Mouse (Mus musculus) liver, embryonic 13.5 days (tissue): ENCODE measurements around the gene Resp18. TPM values are rescaled to one million over a fixed set of nuclear protein-coding genes. Genes with fewer than 3 reads are reported as not detected.

Experiments used
- ATAC-seq: fragments of 200-750 bp; cut with Nextera tagmentation; 2 replicates; pipeline ENCODE4 v1.8.0; 2017; ENCODE audit warnings: low read depth, mild to moderate bottlenecking, moderate number of reproducible peaks, moderate library complexity
- DNase-seq: peaks from one replicate; pipeline ENCODE4 v3.0.0; 2022
- H3K27ac ChIP-seq: fragments of 300-500 bp; sonication (generic); 2 replicates; pipeline ENCODE4 v1.5.1; 2015; ENCODE audit warnings: moderate library complexity, mild to moderate bottlenecking, inconsistent platforms
- H3K27me3 ChIP-seq: fragments of 300-500 bp; sonication (generic); 2 replicates; pipeline ENCODE4 v1.6.1; 2015; ENCODE audit warnings: mild to moderate bottlenecking, inconsistent platforms
- H3K36me3 ChIP-seq: fragments of 300-500 bp; sonication (generic); 2 replicates; pipeline ENCODE4 v1.6.1; 2015; ENCODE audit warnings: mild to moderate bottlenecking, inconsistent platforms
- H3K4me1 ChIP-seq: fragments of 300-500 bp; sonication (generic); replicated peaks from 2 replicates; pipeline ENCODE4 v1.6.1; 2015; ENCODE audit warnings: inconsistent platforms
- H3K4me2 ChIP-seq: fragments of 300-500 bp; sonication (generic); 2 replicates; pipeline ENCODE4 v1.6.1; 2015; ENCODE audit warnings: inconsistent platforms, mild to moderate bottlenecking, moderate library complexity
- H3K4me3 ChIP-seq: fragments of 300-500 bp; sonication (generic); replicated peaks from 2 replicates; pipeline ENCODE4 v1.5.1; 2015; ENCODE audit warnings: mild to moderate bottlenecking, inconsistent platforms
- H3K9ac ChIP-seq: fragments of 300-500 bp; sonication (generic); 2 replicates; pipeline ENCODE4 v1.6.1; 2015; ENCODE audit warnings: mild to moderate bottlenecking, inconsistent platforms
- H3K9me3 ChIP-seq: fragments of 300-500 bp; sonication (generic); replicated peaks from 2 replicates; pipeline ENCODE4 v1.6.1; 2016; ENCODE audit warnings: inconsistent platforms
- WGBS: fragments of 180-500 bp; shearing (Covaris S2); methylation state at CpG from one replicate; pipeline ENCODE4 v1.1.7; 2015; ENCODE audit not compliant: insufficient replicate concordance; 5-methylcytosine and 5-hydroxymethylcytosine counted together
- polyA plus RNA-seq: library from polyadenylated mRNA; unstranded; fragments of >200 nt; fragmentation: Nextera tagmentation; extraction: Ambion mirVana; gene quantifications from 2 replicates; pipeline ENCODE4 v1.2.1, GENCODE M21; 2015

Gene Resp18
- polyA plus RNA-seq, 1 experiment from 2014 or later, result not detected

DNA sequence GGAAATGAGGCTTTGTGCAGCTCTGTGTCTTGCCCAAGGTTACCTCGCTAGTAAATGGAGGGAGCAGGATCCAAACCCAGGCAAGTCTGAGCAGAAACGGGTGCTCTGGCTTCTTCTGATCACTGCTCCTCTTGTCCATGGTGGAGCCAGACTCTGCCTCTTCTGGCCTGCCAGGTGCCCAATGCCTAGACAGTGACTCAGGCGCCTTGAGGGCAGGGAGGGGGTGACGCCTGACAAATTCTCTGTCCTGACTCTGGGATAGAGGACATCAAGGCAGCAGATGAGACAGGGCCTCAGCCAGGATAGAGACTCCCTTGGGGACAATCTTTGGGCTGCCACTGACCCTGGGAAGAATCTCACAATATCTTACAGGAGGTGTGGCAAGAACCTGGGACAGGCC lies 47.0 kb downstream of the Resp18 start:
- Histone ChIP-seq H3K27ac (peak overlapping the region; percentile 66), H3K36me3 (no peaks in the 10 kb centered on the region), H3K4me2 (no peak overlapping the region), H3K27me3 (no peaks in the 10 kb centered on the region), H3K9ac (peak overlapping the region; percentile 26), H3K4me1 (peaks cover 75% of the 10 kb centered on the region), H3K4me3 (no peak overlapping the region), H3K9me3 (no peaks in the 10 kb centered on the region)
- no peak for DNase-seq
- WGBS, result 59% methylated on average over 4 of the region's 4 CpGs
- no peak for ATAC-seq

DNA sequence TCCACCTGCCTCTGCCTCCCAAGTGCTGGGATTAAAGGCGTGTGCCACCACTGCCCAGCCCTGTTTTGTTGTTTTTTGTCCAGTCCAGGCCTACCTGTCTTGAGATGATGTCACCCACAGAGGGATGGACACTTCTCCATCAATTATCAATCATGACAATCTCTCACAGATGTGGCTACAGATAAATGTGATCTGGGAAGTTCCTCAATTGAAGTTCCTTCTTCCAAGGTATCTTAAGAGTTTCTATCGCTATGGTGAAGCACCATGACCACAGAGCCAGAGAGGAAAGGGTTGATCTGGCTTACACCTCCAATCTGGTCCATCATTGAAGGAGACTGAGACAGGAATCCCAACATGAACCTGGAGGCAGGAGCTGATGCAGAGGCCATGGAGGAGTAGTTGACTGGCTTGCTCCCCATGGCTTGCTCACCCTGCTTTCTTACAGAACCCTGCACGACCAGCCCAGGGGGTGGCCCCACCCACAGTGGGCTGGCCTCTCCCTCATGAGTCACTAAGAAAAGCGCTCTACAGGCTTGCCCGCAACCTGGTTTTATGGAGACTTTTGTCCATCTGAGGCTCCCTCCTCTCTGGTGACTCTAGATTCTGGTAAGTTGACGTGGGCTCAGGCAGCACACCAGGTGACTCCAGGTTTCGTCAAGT lies 47.8 kb downstream of the Resp18 start:
- 55% methylated on average over 7 of the region's 7 CpGs for WGBS
- no peaks in the 10 kb centered on the region for H3K9me3 ChIP-seq
- peak; percentile 38 for DNase-seq
- peak overlapping the region; percentile 66; the same call in 1 of the 2 replicates for H3K27ac ChIP-seq
- no peak overlapping the region; the same call in 1 of the 2 replicates for H3K9ac ChIP-seq
- no peak overlapping the region for H3K4me3 ChIP-seq
- peak overlapping the region; percentile 23; the same call in 1 of the 2 replicates for H3K4me2 ChIP-seq
- ATAC-seq, result 0 out of 2 replicates have a peak, but pooled peaks have one; percentile 33
- H3K36me3 ChIP-seq, result no peaks in the 10 kb centered on the region
- H3K4me1 ChIP-seq, result peaks cover 75% of the 10 kb centered on the region
- H3K27me3 ChIP-seq, result no peaks in the 10 kb centered on the region

DNA sequence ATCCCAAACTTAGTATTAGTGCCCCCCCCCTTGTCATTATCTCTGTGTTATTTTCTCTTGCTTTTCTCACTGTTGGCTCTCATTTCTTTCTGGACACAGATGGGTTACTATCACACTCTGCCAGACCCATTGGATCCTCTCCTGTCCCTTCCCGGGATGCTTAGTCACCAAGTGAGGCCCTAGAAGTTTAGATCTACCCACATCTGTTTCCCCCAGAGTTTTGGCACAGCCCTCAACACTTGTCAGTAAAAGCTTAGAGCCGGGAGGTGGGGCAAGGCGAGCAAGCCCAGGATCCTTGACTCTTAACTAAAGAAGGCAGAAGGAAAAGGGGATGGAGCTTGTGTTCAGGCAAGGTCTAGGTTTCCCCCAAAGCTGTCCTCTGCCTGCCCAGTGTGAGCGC lies 49.1 kb downstream of the Resp18 start:
- H3K27ac ChIP-seq, result peak overlapping the region; percentile 92
- DNase-seq (peak; percentile 61), ATAC-seq (peak; percentile 90)

DNA sequence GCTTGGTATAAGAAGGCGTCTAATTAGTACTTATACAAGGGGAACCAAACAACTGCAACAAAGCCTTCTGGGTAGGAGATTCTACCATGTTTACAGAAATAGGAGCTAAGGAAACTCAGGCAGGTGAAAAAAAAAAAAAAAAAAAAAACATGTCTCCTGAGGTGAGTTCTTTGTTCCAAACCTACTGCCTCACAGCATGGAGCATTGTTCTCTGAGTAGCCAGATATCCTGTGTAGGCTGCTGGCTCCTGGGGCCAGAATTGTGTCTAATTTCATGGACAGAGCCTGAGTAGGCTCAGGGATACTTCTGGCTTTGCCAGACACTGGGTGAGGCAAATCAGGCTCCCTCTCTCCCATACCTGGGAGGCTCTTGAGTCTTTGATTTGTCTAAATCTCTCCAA lies 50.6 kb downstream of the Resp18 start:
- Histone ChIP-seq H3K36me3 (no peaks in the 10 kb centered on the region), H3K27ac (0 out of 2 replicates have a peak overlapping the region, but pooled peaks have one; percentile 92), H3K4me3 (no peak overlapping the region), H3K4me2 (no peak overlapping the region), H3K4me1 (peaks cover 76% of the 10 kb centered on the region), H3K9ac (no peak overlapping the region), H3K27me3 (no peaks in the 10 kb centered on the region), H3K9me3 (no peaks in the 10 kb centered on the region)
- ATAC-seq (no peak), DNase-seq (no peak)
- WGBS, result 68% methylated on average over 1 of the region's 1 CpGs

More for the DNA sequence above, 49.1 kb downstream of the Resp18 start:
- H3K9ac ChIP-seq, result peak overlapping the region; percentile 58
- 0 out of 2 replicates have a peak overlapping the region, but pooled peaks have one; percentile 5 for H3K4me3 ChIP-seq
- H3K4me2 ChIP-seq, result peak overlapping the region; percentile 46
- H3K9me3 ChIP-seq, result no peaks in the 10 kb centered on the region
- no peaks in the 10 kb centered on the region for H3K36me3 ChIP-seq
- 29% methylated on average over 4 of the region's 4 CpGs for WGBS
- H3K27me3 ChIP-seq, result no peaks in the 10 kb centered on the region
- H3K4me1 ChIP-seq, result peaks cover 75% of the 10 kb centered on the region

DNA sequence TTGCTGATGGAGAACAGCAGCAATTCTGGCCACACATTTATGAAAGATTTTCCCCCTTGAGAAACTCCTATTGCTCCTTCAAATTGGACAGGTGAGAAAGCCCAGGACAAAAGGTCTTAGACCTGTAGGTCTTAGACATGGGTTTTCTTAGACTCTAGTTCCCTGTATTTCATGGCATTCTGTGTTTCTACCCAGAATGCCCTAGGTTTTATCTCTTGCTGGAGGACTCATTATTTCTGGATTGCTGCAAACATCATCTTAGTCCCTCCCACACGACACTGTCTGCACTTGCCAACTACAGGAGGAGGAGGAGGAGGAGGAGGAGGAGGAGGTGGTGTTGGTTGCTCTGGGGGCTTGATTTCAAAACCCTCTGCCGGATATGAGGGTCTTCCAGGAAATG lies 52.1 kb downstream of the Resp18 start:
- DNase-seq (no peak), ATAC-seq (no peak)
- Histone ChIP-seq H3K9me3 (no peaks in the 10 kb centered on the region), H3K27ac (no peak overlapping the region), H3K4me1 (peaks cover 64% of the 10 kb centered on the region), H3K27me3 (peaks cover 9% of the 10 kb centered on the region), H3K4me3 (no peak overlapping the region), H3K36me3 (no peaks in the 10 kb centered on the region), H3K4me2 (no peak overlapping the region), H3K9ac (no peak overlapping the region)
- WGBS, result 34% methylated on average over 2 of the region's 2 CpGs

DNA sequence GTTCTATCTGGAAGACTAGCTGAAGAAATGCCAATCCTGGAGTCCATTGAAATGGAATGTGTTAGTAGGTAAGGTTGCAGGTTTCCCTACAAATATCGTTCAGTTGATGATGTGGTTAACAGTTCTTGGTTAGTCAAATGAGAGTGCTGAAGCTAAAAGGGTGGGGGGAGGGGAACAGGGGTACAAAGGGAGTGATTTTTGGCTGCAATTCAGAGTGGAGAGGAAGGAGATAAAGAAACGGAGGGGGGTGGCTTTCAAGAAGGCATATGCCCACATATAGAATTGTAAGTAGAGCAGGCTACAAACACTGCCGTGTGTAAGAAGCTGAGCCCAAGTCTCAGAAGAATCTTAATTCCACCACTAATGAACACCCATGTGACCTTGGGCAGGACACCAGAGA lies 52.7 kb downstream of the Resp18 start:
- Histone ChIP-seq H3K4me1 (peaks cover 58% of the 10 kb centered on the region), H3K36me3 (no peaks in the 10 kb centered on the region), H3K9me3 (no peaks in the 10 kb centered on the region), H3K4me2 (no peak overlapping the region), H3K27ac (no peak overlapping the region), H3K27me3 (peaks cover 16% of the 10 kb centered on the region), H3K4me3 (no peak overlapping the region), H3K9ac (no peak overlapping the region; the same call in 1 of the 2 replicates)
- WGBS, result 26% methylated on average over 3 of the region's 3 CpGs
- ATAC-seq (no peak), DNase-seq (no peak)

DNA sequence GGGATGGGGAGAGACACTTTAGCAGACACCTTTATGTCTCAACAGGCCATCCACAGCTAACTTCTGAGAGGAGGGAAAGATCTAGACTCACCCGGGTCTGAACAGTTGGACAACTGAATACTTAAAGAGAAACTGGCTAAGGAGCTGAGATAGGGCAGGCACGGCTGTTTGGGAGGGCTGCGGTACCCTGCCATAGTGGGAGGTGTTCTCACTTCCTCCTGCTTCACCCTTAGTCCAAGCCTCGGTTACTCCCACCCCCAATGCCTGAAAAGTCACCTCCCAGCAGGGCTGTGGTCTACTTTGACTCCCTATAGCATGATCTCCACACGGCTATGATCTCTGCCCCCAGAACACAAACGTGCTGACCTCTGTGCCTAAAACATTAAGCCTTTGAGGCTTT lies 54.7 kb downstream of the Resp18 start:
- no peak overlapping the region for H3K4me2 ChIP-seq
- no peak overlapping the region for H3K27ac ChIP-seq
- H3K4me1 ChIP-seq, result peaks cover 49% of the 10 kb centered on the region
- H3K9me3 ChIP-seq, result no peaks in the 10 kb centered on the region
- peaks cover 27% of the 10 kb centered on the region for H3K27me3 ChIP-seq
- ATAC-seq, result no peak
- no peak for DNase-seq
- H3K9ac ChIP-seq, result no peak overlapping the region
- H3K4me3 ChIP-seq, result no peak overlapping the region
- 24% methylated on average over 6 of the region's 6 CpGs for WGBS
- no peaks in the 10 kb centered on the region for H3K36me3 ChIP-seq

DNA sequence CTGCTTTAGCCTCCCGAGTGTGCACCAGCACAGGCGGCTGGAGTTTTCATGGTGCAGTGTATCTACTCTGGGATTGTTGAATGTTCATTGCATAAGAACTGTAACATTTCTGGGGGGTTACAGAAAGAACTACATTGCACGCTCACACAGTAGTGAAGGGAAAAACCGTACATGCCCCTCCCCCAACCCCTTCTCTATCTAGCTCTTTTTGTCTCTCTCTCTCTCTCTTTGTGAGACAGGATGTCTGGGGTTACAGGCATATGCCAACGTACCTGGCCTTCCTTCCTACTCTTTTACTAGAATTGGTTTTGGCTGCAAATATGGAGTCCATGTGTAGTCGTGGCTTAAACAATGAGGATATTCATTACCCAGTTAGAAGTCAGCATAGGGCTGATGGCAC lies 55.3 kb downstream of the Resp18 start:
- ATAC-seq, result no peak
- H3K4me2 ChIP-seq, result no peak overlapping the region

More for the DNA sequence above, 55.3 kb downstream of the Resp18 start:
- Histone ChIP-seq H3K4me3 (no peak overlapping the region), H3K36me3 (no peaks in the 10 kb centered on the region), H3K27ac (no peak overlapping the region), H3K27me3 (peaks cover 27% of the 10 kb centered on the region), H3K9ac (no peak overlapping the region), H3K4me1 (peaks cover 47% of the 10 kb centered on the region), H3K9me3 (no peaks in the 10 kb centered on the region)
- no peak for DNase-seq
- 54% methylated on average over 6 of the region's 6 CpGs for WGBS

Other genes with a start within 250 kb of the Resp18 start
- gene Nhej1, start 153.2 kb downstream of the Resp18 start, polyA plus RNA-seq, result 5.5 and 6.4 TPM in 2 replicates
- 0.85 and 1.1 TPM in 2 replicates for gene Slc23a3, start 144.5 kb downstream of the Resp18 start, polyA plus RNA-seq
- gene Cnppd1, start 135.7 kb downstream of the Resp18 start, polyA plus RNA-seq, result 45.7 and 46.9 TPM in 2 replicates
- gene Retreg2, start 135.6 kb downstream of the Resp18 start, polyA plus RNA-seq, result 47.3 and 50.5 TPM in 2 replicates
- 40.0 and 44.7 TPM in 2 replicates for gene Zfand2b, start 109.8 kb downstream of the Resp18 start, polyA plus RNA-seq
- gene Abcb6, start 98.0 kb downstream of the Resp18 start, polyA plus RNA-seq, result 69.9 and 77.9 TPM in 2 replicates
- 9.3 and 9.9 TPM in 2 replicates for gene Ankzf1, start 86.3 kb downstream of the Resp18 start, polyA plus RNA-seq
- 18.2 and 21.0 TPM in 2 replicates for gene Atg9a, start 86.2 kb downstream of the Resp18 start, polyA plus RNA-seq
- 3.8 and 5.0 TPM in 2 replicates for gene Glb1l, start 67.6 kb downstream of the Resp18 start, polyA plus RNA-seq
- gene Stk16, start 67.6 kb downstream of the Resp18 start, polyA plus RNA-seq, result 90.7 and 90.8 TPM in 2 replicates
- 456 and 508 TPM in 2 replicates for gene Tuba4a, start 58.5 kb downstream of the Resp18 start, polyA plus RNA-seq
- not detected in 2 replicates for gene A630095N17Rik, start 46.3 kb downstream of the Resp18 start, polyA plus RNA-seq
- 31.2 and 34.7 TPM in 2 replicates for gene Dnajb2, start 42.0 kb downstream of the Resp18 start, polyA plus RNA-seq
- 0.17 and 0.24 TPM in 2 replicates for gene Ptprn, start 13.9 kb downstream of the Resp18 start, polyA plus RNA-seq
- gene Dnpep, start 39.6 kb upstream of the Resp18 start, polyA plus RNA-seq, result 53.1 and 58.0 TPM in 2 replicates
- 5.0 and 5.1 TPM in 2 replicates for gene Des, start 81.9 kb upstream of the Resp18 start, polyA plus RNA-seq
- gene Speg, start 96.9 kb upstream of the Resp18 start, polyA plus RNA-seq, result 10.3 and 10.7 TPM in 2 replicates
- gene Gmppa, start 157.5 kb upstream of the Resp18 start, polyA plus RNA-seq, result 37.1 and 41.7 TPM in 2 replicates
- 0.14 and 0.25 TPM in 2 replicates for gene Asic4, start 172.0 kb upstream of the Resp18 start, polyA plus RNA-seq
- 5.6 and 5.7 TPM in 2 replicates for gene Chpf, start 200.9 kb upstream of the Resp18 start, polyA plus RNA-seq
- gene Tmem198, start 201.1 kb upstream of the Resp18 start, polyA plus RNA-seq, result 0.08 and 0.10 TPM in 2 replicates
- gene Obsl1, start 228.0 kb upstream of the Resp18 start, polyA plus RNA-seq, result 7.4 and 9.0 TPM in 2 replicates
- 0.50 and 0.51 TPM in 2 replicates for gene Inha, start 228.7 kb upstream of the Resp18 start, polyA plus RNA-seq
- 5.5 and 6.2 TPM in 2 replicates for gene Stk11ip, start 243.1 kb upstream of the Resp18 start, polyA plus RNA-seq